Mouse (Mus musculus): ENCODE measurements around the gene Grip1. TPM values are rescaled to one million over a fixed set of nuclear protein-coding genes. Genes with fewer than 3 reads are reported as not detected.

The Grip1 gene
- polyA plus RNA-seq, 1 experiment, result 1.1 TPM

GRCm38 (mm10) chr10:119547875-119548274, 94.2 kb downstream of the Grip1 start:
- TF ChIP-seq POLR2A (IDR thresholded peaks at IDR 0.05; ENCODE audit: low read depth, low read length), result no peak
- TF ChIP-seq CTCF (IDR thresholded peaks at IDR 0.05; ENCODE audit: borderline replicate concordance, insufficient read depth, low read length), result no peak
- H3K27ac ChIP-seq (ENCODE audit: insufficient read depth, low read length), result no peak overlapping the region; the same call in 1 of the 2 replicates
- H3K4me1 ChIP-seq (ENCODE audit: control insufficient read depth, insufficient read depth, low read length), result peaks cover 3% of the 10 kb centered on the region
- no peak overlapping the region for H3K4me3 ChIP-seq (ENCODE audit: insufficient read depth, low read length)

DNA sequence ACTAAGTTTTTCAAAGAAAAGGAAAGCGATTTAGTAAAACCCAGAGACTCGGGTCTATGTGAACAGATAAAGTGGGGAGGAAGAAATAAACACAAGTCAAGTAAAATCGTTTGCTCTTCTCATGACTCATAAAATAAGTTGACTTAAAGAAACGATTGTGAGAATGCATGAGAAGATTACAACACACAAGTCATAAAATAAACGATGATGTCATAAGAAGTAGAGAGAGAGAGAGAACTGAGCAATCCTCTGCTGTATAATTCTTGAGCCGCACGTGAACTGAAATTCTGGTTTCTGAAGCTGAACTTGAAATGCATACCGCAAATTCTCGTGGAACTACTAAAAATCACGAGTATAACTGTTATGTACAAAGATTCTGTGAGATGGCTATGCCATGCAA, 95.1 kb downstream of the Grip1 start:
- Histone ChIP-seq H3K27ac (ENCODE audit: insufficient read depth, low read length) (no peak overlapping the region), H3K4me3 (ENCODE audit: insufficient read depth, low read length) (no peak overlapping the region), H3K4me1 (ENCODE audit: control insufficient read depth, insufficient read depth, low read length) (peaks cover 3% of the 10 kb centered on the region)
- no peak for TF ChIP-seq POLR2A (IDR thresholded peaks at IDR 0.05; ENCODE audit: low read depth, low read length)
- no peak for TF ChIP-seq CTCF (IDR thresholded peaks at IDR 0.05; ENCODE audit: borderline replicate concordance, insufficient read depth, low read length)

DNA sequence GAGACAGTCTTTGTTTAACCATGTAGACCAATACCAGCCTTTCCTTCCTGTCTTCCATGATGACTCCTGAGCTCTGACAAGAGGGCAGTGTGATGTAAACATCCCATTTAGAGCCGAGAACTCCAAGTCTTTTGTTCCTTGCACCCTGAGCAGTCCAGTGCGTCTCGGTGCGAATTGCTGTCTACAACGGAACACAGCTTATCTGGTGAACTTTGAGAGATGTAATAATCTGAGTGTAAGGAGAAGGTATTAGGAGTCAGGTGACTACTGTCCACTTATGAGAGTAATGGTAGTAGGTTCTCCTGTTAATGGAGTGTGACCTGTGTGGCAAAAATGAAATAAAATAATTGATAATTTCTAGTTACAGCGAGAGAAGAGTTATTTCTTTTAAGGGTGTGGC, 97.0 kb downstream of the Grip1 start:
- H3K27ac ChIP-seq (ENCODE audit: insufficient read depth, low read length), result no peak overlapping the region
- peaks cover 3% of the 10 kb centered on the region for H3K4me1 ChIP-seq (ENCODE audit: control insufficient read depth, insufficient read depth, low read length)
- no peak overlapping the region for H3K4me3 ChIP-seq (ENCODE audit: insufficient read depth, low read length)
- TF ChIP-seq CTCF (IDR thresholded peaks at IDR 0.05; ENCODE audit: borderline replicate concordance, insufficient read depth, low read length), result no peak
- TF ChIP-seq POLR2A (IDR thresholded peaks at IDR 0.05; ENCODE audit: low read depth, low read length), result no peak

GRCm38 (mm10) chr10:119556346-119556745, 102.7 kb downstream of the Grip1 start:
- H3K27ac ChIP-seq (ENCODE audit: insufficient read depth, low read length), result no peak overlapping the region
- no peak overlapping the region for H3K4me3 ChIP-seq (ENCODE audit: insufficient read depth, low read length)
- no peak for TF ChIP-seq POLR2A (IDR thresholded peaks at IDR 0.05; ENCODE audit: low read depth, low read length)
- no peak for TF ChIP-seq CTCF (IDR thresholded peaks at IDR 0.05; ENCODE audit: borderline replicate concordance, insufficient read depth, low read length)
- H3K4me1 ChIP-seq (ENCODE audit: control insufficient read depth, insufficient read depth, low read length), result no peaks in the 10 kb centered on the region

DNA sequence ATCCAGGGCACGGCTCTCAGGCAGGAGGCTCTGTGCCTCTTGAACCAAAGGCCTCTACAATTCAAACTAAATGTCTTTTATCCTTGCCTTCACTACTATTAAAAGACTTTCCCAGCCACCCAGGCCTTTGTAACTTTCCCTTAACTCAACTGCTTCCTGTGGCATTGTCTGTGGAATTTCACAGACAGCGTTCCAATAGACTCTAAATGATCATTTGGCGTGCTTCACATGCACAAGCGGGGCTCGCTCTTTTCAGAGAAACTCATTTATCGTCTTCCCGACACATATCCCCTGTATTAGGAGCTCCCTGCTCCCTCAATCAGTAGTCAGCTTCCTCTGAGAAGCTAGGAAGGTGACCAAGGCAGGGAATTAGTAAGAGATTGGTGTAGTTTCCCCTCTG, 104.8 kb downstream of the Grip1 start:
- no peak for TF ChIP-seq CTCF (IDR thresholded peaks at IDR 0.05; ENCODE audit: borderline replicate concordance, insufficient read depth, low read length)
- TF ChIP-seq POLR2A (IDR thresholded peaks at IDR 0.05; ENCODE audit: low read depth, low read length), result no peak
- Histone ChIP-seq H3K27ac (ENCODE audit: insufficient read depth, low read length) (no peak overlapping the region), H3K4me1 (ENCODE audit: control insufficient read depth, insufficient read depth, low read length) (no peaks in the 10 kb centered on the region), H3K4me3 (ENCODE audit: insufficient read depth, low read length) (no peak overlapping the region)

DNA sequence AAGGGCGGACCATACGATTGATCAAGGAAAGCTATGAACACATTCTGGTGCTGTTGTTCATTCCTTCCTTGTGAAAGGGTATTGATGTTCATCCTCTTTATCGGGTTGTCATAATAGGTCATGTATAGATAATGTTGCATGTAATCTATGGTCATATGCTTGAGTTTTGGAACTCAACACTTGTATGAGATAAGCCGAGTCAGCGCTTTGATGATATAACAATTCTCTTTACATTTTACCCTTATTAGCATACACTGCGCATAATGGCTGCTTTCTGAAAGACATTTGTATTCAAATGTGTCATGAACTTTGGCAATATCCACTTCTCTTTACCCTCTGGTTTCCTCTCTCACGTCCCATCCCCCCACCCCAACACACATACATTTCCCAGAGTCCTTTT, 111.2 kb downstream of the Grip1 start:
- Histone ChIP-seq H3K27ac (ENCODE audit: insufficient read depth, low read length) (no peak overlapping the region), H3K4me3 (ENCODE audit: insufficient read depth, low read length) (no peak overlapping the region), H3K4me1 (ENCODE audit: control insufficient read depth, insufficient read depth, low read length) (no peaks in the 10 kb centered on the region)
- TF ChIP-seq POLR2A (IDR thresholded peaks at IDR 0.05; ENCODE audit: low read depth, low read length) (no peak), CTCF (IDR thresholded peaks at IDR 0.05; ENCODE audit: borderline replicate concordance, insufficient read depth, low read length) (no peak)

DNA sequence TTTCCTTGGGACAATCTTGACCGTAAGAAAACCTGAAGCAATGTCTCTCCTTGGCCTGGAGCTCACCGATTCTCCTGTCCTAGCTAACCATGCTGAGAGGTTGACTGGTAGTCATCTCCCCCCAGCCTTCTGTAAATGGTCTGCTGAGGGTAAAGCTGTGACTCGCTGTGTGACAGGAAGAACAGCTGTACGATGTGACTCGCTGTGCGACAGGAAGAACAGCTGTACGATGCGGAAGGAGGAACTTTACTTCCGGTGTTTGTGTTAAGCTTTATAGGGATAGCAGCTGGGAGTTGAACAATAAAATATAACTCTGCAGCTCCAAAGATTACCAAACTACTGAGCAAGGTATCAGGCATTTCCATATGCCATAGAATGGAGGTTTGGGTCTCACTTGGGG, 119.5 kb downstream of the Grip1 start:
- no peak for TF ChIP-seq POLR2A (IDR thresholded peaks at IDR 0.05; ENCODE audit: low read depth, low read length)
- no peak for TF ChIP-seq CTCF (IDR thresholded peaks at IDR 0.05; ENCODE audit: borderline replicate concordance, insufficient read depth, low read length)
- H3K27ac ChIP-seq (ENCODE audit: insufficient read depth, low read length), result no peak overlapping the region
- no peaks in the 10 kb centered on the region for H3K4me1 ChIP-seq (ENCODE audit: control insufficient read depth, insufficient read depth, low read length)
- no peak overlapping the region for H3K4me3 ChIP-seq (ENCODE audit: insufficient read depth, low read length)

GRCm38 (mm10) chr10:119575780-119576179, 122.2 kb downstream of the Grip1 start:
- H3K27ac ChIP-seq (ENCODE audit: insufficient read depth, low read length), result no peak overlapping the region
- no peaks in the 10 kb centered on the region for H3K4me1 ChIP-seq (ENCODE audit: control insufficient read depth, insufficient read depth, low read length)
- no peak overlapping the region for H3K4me3 ChIP-seq (ENCODE audit: insufficient read depth, low read length)
- TF ChIP-seq POLR2A (IDR thresholded peaks at IDR 0.05; ENCODE audit: low read depth, low read length), result no peak
- no peak for TF ChIP-seq CTCF (IDR thresholded peaks at IDR 0.05; ENCODE audit: borderline replicate concordance, insufficient read depth, low read length)

- no peak overlapping the region for H3K27ac ChIP-seq (ENCODE audit: insufficient read depth, low read length)
- no peaks in the 10 kb centered on the region for H3K4me1 ChIP-seq (ENCODE audit: control insufficient read depth, insufficient read depth, low read length)
- no peak overlapping the region for H3K4me3 ChIP-seq (ENCODE audit: insufficient read depth, low read length)
- no peak for TF ChIP-seq CTCF (IDR thresholded peaks at IDR 0.05; ENCODE audit: borderline replicate concordance, insufficient read depth, low read length)
Measured at GRCm38 (mm10) chr10:119580024-119580423, 126.4 kb downstream of the Grip1 start.

- Histone ChIP-seq H3K4me1 (ENCODE audit: control insufficient read depth, insufficient read depth, low read length) (no peaks in the 10 kb centered on the region), H3K27ac (ENCODE audit: insufficient read depth, low read length) (no peak overlapping the region), H3K4me3 (ENCODE audit: insufficient read depth, low read length) (no peak overlapping the region)
- TF ChIP-seq CTCF (IDR thresholded peaks at IDR 0.05; ENCODE audit: borderline replicate concordance, insufficient read depth, low read length) (no peak), POLR2A (IDR thresholded peaks at IDR 0.05; ENCODE audit: low read depth, low read length) (no peak)
Measured at GRCm38 (mm10) chr10:119584666-119585065, 131.0 kb downstream of the Grip1 start.

- TF ChIP-seq CTCF (IDR thresholded peaks at IDR 0.05; ENCODE audit: borderline replicate concordance, insufficient read depth, low read length), result no peak
- no peak for TF ChIP-seq POLR2A (IDR thresholded peaks at IDR 0.05; ENCODE audit: low read depth, low read length)
- H3K27ac ChIP-seq (ENCODE audit: insufficient read depth, low read length), result no peak overlapping the region
- no peaks in the 10 kb centered on the region for H3K4me1 ChIP-seq (ENCODE audit: control insufficient read depth, insufficient read depth, low read length)
- no peak overlapping the region for H3K4me3 ChIP-seq (ENCODE audit: insufficient read depth, low read length)
Measured at GRCm38 (mm10) chr10:119586976-119587375, 133.3 kb downstream of the Grip1 start.
